Mouse (Mus musculus) stomach, embryonic 15.5 days (tissue): ENCODE measurements at regions not wholly inside any gene's neighbourhood (a gene's known extent, or its start where the extent isn't known, plus 50 kb on each side); places are given as distances from the start of the nearest gene placed in this dataset.
A peak's percentile ranks its signal among the peaks of the same experiment; 100 is the strongest.

ENCODE experiments used
- ATAC-seq: fragments of 200-750 bp; cut with Nextera tagmentation; 2 replicates; pipeline ENCODE4 v1.8.0; 2017; ENCODE audit warnings: low read depth, moderate number of reproducible peaks, moderate TSS enrichment; ENCODE audit not compliant: insufficient read depth, low FRiP score
- H3K27ac ChIP-seq: fragments of 300-500 bp; sonication (generic); 2 replicates; pipeline ENCODE4 v1.5.1; 2015; ENCODE audit warnings: mild to moderate bottlenecking, inconsistent platforms
- H3K27me3 ChIP-seq: fragments of 300-500 bp; sonication (generic); replicated peaks from 2 replicates; pipeline ENCODE4 v1.6.1; 2015; ENCODE audit warnings: inconsistent platforms
- H3K36me3 ChIP-seq: fragments of 300-500 bp; sonication (generic); 2 replicates; pipeline ENCODE4 v1.6.1; 2015; ENCODE audit warnings: inconsistent platforms
- H3K4me1 ChIP-seq: fragments of 300-500 bp; sonication (generic); 2 replicates; pipeline ENCODE4 v1.6.1; 2015; ENCODE audit warnings: inconsistent platforms
- H3K4me2 ChIP-seq: fragments of 300-500 bp; sonication (generic); 2 replicates; pipeline ENCODE4 v1.6.1; 2015; ENCODE audit warnings: mild to moderate bottlenecking, inconsistent platforms
- H3K4me3 ChIP-seq: fragments of 300-500 bp; sonication (generic); replicated peaks from 2 replicates; pipeline ENCODE4 v1.5.1; 2015; ENCODE audit warnings: inconsistent platforms
- H3K9ac ChIP-seq: fragments of 300-500 bp; sonication (generic); 2 replicates; pipeline ENCODE4 v1.6.1; 2015; ENCODE audit warnings: inconsistent platforms
- H3K9me3 ChIP-seq: fragments of 300-500 bp; sonication (generic); 2 replicates; pipeline ENCODE4 v1.6.1; 2016; ENCODE audit warnings: inconsistent platforms
- WGBS: fragments of 180-500 bp; shearing (Covaris S2); methylation state at CpG from one replicate; pipeline ENCODE4 v1.1.7; 2015; 5-methylcytosine and 5-hydroxymethylcytosine counted together

- Histone ChIP-seq H3K36me3 (no peaks in the 10 kb centered on the region), H3K4me3 (no peak overlapping the region), H3K27me3 (no peaks in the 10 kb centered on the region), H3K4me2 (no peak overlapping the region), H3K9me3 (no peaks in the 10 kb centered on the region), H3K9ac (no peak overlapping the region), H3K27ac (no peak overlapping the region), H3K4me1 (no peaks in the 10 kb centered on the region)
- WGBS, result 28% methylated on average over 11 of the region's 11 CpGs
- ATAC-seq, result no peak
Measured at GRCm38 (mm10) chr15:93910981-93911431, 315.3 kb upstream of the Prickle1 start.

- 81% methylated on average over 3 of the region's 3 CpGs for WGBS
- no peak overlapping the region for H3K4me3 ChIP-seq
- H3K36me3 ChIP-seq, result no peaks in the 10 kb centered on the region
- H3K4me2 ChIP-seq, result no peak overlapping the region
- no peaks in the 10 kb centered on the region for H3K4me1 ChIP-seq
- no peak overlapping the region for H3K27ac ChIP-seq
- H3K9ac ChIP-seq, result no peak overlapping the region
- no peak for ATAC-seq
- H3K9me3 ChIP-seq, result no peaks in the 10 kb centered on the region
- H3K27me3 ChIP-seq, result no peaks in the 10 kb centered on the region
Measured at GRCm38 (mm10) chr15:93910158-93910557, 314.5 kb upstream of the Prickle1 start.

GRCm38 (mm10) chr15:93903671-93904603 lies 308.2 kb upstream of the Prickle1 start:
- Histone ChIP-seq H3K27ac (no peak overlapping the region), H3K9ac (no peak overlapping the region), H3K4me1 (no peaks in the 10 kb centered on the region), H3K36me3 (no peaks in the 10 kb centered on the region), H3K4me2 (no peak overlapping the region), H3K9me3 (no peaks in the 10 kb centered on the region), H3K4me3 (no peak overlapping the region), H3K27me3 (no peaks in the 10 kb centered on the region)
- 59% methylated on average over 18 of the region's 18 CpGs for whole genome bisulfite sequencing
- ATAC-seq, result no peak

GRCm38 (mm10) chr15:93882826-93883225 lies 287.1 kb upstream of the Prickle1 start:
- H3K9ac ChIP-seq, result no peak overlapping the region
- no peaks in the 10 kb centered on the region for H3K9me3 ChIP-seq
- no peaks in the 10 kb centered on the region for H3K27me3 ChIP-seq
- H3K4me3 ChIP-seq, result no peak overlapping the region
- no peak for ATAC-seq
- 88% methylated on average over 8 of the region's 8 CpGs for WGBS
- no peaks in the 10 kb centered on the region for H3K4me1 ChIP-seq
- no peak overlapping the region for H3K4me2 ChIP-seq
- H3K36me3 ChIP-seq, result no peaks in the 10 kb centered on the region
- no peak overlapping the region for H3K27ac ChIP-seq

GRCm38 (mm10) chr15:93881276-93881675 lies 285.6 kb upstream of the Prickle1 start:
- Histone ChIP-seq H3K36me3 (no peaks in the 10 kb centered on the region), H3K9me3 (no peaks in the 10 kb centered on the region), H3K4me1 (no peaks in the 10 kb centered on the region), H3K27ac (no peak overlapping the region), H3K27me3 (no peaks in the 10 kb centered on the region), H3K9ac (no peak overlapping the region), H3K4me2 (no peak overlapping the region), H3K4me3 (no peak overlapping the region)
- ATAC-seq, result no peak

GRCm38 (mm10) chr15:93880302-93880701 lies 284.6 kb upstream of the Prickle1 start:
- ATAC-seq, result no peak
- no peaks in the 10 kb centered on the region for H3K36me3 ChIP-seq
- H3K4me3 ChIP-seq, result no peak overlapping the region
- no peaks in the 10 kb centered on the region for H3K27me3 ChIP-seq
- no peaks in the 10 kb centered on the region for H3K9me3 ChIP-seq
- H3K27ac ChIP-seq, result no peak overlapping the region
- no peak overlapping the region for H3K9ac ChIP-seq
- 89% methylated on average over 8 of the region's 8 CpGs for WGBS
- no peaks in the 10 kb centered on the region for H3K4me1 ChIP-seq
- H3K4me2 ChIP-seq, result no peak overlapping the region

GRCm38 (mm10) chr15:93879006-93879405 lies 283.3 kb upstream of the Prickle1 start:
- H3K36me3 ChIP-seq, result no peaks in the 10 kb centered on the region
- no peak for ATAC-seq

GRCm38 (mm10) chr15:93876335-93876734 lies 280.6 kb upstream of the Prickle1 start:
- WGBS, result 87% methylated on average over 10 of the region's 10 CpGs
- no peaks in the 10 kb centered on the region for H3K4me1 ChIP-seq
- no peak overlapping the region for H3K4me2 ChIP-seq
- H3K27me3 ChIP-seq, result no peaks in the 10 kb centered on the region
- H3K4me3 ChIP-seq, result no peak overlapping the region
- no peaks in the 10 kb centered on the region for H3K9me3 ChIP-seq
- no peak for ATAC-seq
- H3K9ac ChIP-seq, result no peak overlapping the region
- H3K27ac ChIP-seq, result no peak overlapping the region
- no peaks in the 10 kb centered on the region for H3K36me3 ChIP-seq

More at GRCm38 (mm10) chr15:93879006-93879405, 283.3 kb upstream of the Prickle1 start:
- 70% methylated on average over 3 of the region's 3 CpGs for WGBS
- Histone ChIP-seq H3K4me3 (no peak overlapping the region), H3K27me3 (no peaks in the 10 kb centered on the region), H3K27ac (no peak overlapping the region), H3K9ac (no peak overlapping the region), H3K4me2 (no peak overlapping the region), H3K9me3 (no peaks in the 10 kb centered on the region), H3K4me1 (no peaks in the 10 kb centered on the region)

- Histone ChIP-seq H3K27me3 (no peaks in the 10 kb centered on the region), H3K4me1 (no peaks in the 10 kb centered on the region)
Measured at GRCm38 (mm10) chr15:93875685-93876084, 280.0 kb upstream of the Prickle1 start.

GRCm38 (mm10) chr15:93874206-93874605 lies 278.5 kb upstream of the Prickle1 start:
- 49% methylated on average over 6 of the region's 6 CpGs for WGBS
- H3K4me1 ChIP-seq, result no peaks in the 10 kb centered on the region

More at GRCm38 (mm10) chr15:93875685-93876084, 280.0 kb upstream of the Prickle1 start:
- H3K36me3 ChIP-seq, result no peaks in the 10 kb centered on the region
- WGBS, result 80% methylated on average over 1 of the region's 1 CpGs
- H3K27ac ChIP-seq, result no peak overlapping the region
- no peak overlapping the region for H3K9ac ChIP-seq
- no peak for ATAC-seq
- no peaks in the 10 kb centered on the region for H3K9me3 ChIP-seq
- H3K4me2 ChIP-seq, result no peak overlapping the region
- H3K4me3 ChIP-seq, result no peak overlapping the region

GRCm38 (mm10) chr15:93857336-93857901 lies 261.7 kb upstream of the Prickle1 start:
- Histone ChIP-seq H3K36me3 (no peaks in the 10 kb centered on the region), H3K9ac (no peak overlapping the region), H3K4me1 (no peaks in the 10 kb centered on the region), H3K4me2 (no peak overlapping the region), H3K27me3 (no peaks in the 10 kb centered on the region), H3K27ac (no peak overlapping the region), H3K4me3 (no peak overlapping the region), H3K9me3 (no peaks in the 10 kb centered on the region)
- no peak for ATAC-seq
- 82% methylated on average over 12 of the region's 12 CpGs for whole genome bisulfite sequencing

More at GRCm38 (mm10) chr15:93874206-93874605, 278.5 kb upstream of the Prickle1 start:
- Histone ChIP-seq H3K27ac (no peak overlapping the region), H3K36me3 (no peaks in the 10 kb centered on the region), H3K4me3 (no peak overlapping the region), H3K9me3 (no peaks in the 10 kb centered on the region), H3K9ac (no peak overlapping the region), H3K27me3 (no peaks in the 10 kb centered on the region), H3K4me2 (no peak overlapping the region)
- no peak for ATAC-seq

GRCm38 (mm10) chr15:93853221-93853620 lies 257.5 kb upstream of the Prickle1 start:
- H3K9ac ChIP-seq, result no peak overlapping the region
- no peak overlapping the region for H3K4me3 ChIP-seq
- H3K9me3 ChIP-seq, result no peaks in the 10 kb centered on the region
- no peak overlapping the region for H3K4me2 ChIP-seq
- H3K4me1 ChIP-seq, result no peaks in the 10 kb centered on the region
- H3K27me3 ChIP-seq, result no peaks in the 10 kb centered on the region
- no peak for ATAC-seq
- 40% methylated on average over 3 of the region's 3 CpGs for WGBS
- H3K27ac ChIP-seq, result peak overlapping the region; percentile 38; the same call in 1 of the 2 replicates
- no peaks in the 10 kb centered on the region for H3K36me3 ChIP-seq
